Mouse (Mus musculus): ENCODE measurements around the gene Tfr2. TPM values are rescaled to one million over a fixed set of nuclear protein-coding genes. Genes with fewer than 3 reads are reported as not detected.

The Tfr2 gene
- polyA plus RNA-seq, 1 experiment from 2014 or later: 2.2 TPM

DNA sequence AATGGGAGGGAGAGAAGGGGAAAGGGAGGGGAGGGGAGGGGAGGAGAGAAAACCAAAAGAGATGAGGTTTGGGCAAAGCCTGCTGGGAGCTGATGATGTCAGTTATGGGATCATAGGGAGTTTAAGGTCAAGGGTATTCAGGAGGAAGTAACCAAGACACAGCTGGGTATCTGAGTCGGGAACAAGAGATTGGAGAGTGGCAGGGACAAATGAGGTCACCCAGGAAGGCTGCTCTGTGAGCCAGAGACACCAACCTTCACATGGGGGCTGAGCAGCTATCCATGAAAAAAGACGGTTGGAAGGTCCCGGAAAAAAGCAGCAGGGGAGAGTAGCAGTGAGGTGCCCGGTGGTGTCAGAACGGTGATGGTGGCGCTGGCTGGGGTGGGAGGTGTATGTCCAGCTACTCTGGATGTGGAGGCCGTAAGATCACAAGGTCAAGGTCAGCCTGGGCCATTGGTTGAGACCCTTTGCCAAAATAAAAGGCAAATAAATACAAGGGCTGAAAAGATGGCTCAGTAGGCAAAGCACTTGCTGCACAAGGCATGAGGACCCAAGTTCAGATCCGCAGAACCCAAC lies 1.3 kb upstream of the Tfr2 start:
- 82% methylated on average over 8 of the region's 8 CpGs for WGBS
- H3K4me3 ChIP-seq: no peak overlapping the region
- H3K27me3 ChIP-seq: no peaks in the 10 kb centered on the region
- no peak for ATAC-seq (replicated peaks)
- H3K4me1 ChIP-seq: no peaks in the 10 kb centered on the region
- H3K9ac ChIP-seq (replicated peaks): no peak overlapping the region
- peaks cover 13% of the 10 kb centered on the region; the same call in 1 of the 2 replicates for H3K36me3 ChIP-seq
- no peak overlapping the region for H3K27ac ChIP-seq (replicated peaks)
- no peak overlapping the region for H3K4me2 ChIP-seq (replicated peaks)
- no peaks in the 10 kb centered on the region for H3K9me3 ChIP-seq

GRCm38 (mm10) chr5:137569031-137569430 lies 609 bp upstream of the Tfr2 start:
- no peak for ATAC-seq (replicated peaks)
- 76% methylated on average over 12 of the region's 12 CpGs for WGBS
- Histone ChIP-seq H3K27ac (replicated peaks) (no peak overlapping the region), H3K9me3 (no peaks in the 10 kb centered on the region), H3K4me1 (no peaks in the 10 kb centered on the region), H3K4me3 (no peak overlapping the region), H3K27me3 (no peaks in the 10 kb centered on the region), H3K9ac (replicated peaks) (no peak overlapping the region), H3K36me3 (peaks cover 13% of the 10 kb centered on the region; the same call in 1 of the 2 replicates), H3K4me2 (replicated peaks) (no peak overlapping the region)

DNA sequence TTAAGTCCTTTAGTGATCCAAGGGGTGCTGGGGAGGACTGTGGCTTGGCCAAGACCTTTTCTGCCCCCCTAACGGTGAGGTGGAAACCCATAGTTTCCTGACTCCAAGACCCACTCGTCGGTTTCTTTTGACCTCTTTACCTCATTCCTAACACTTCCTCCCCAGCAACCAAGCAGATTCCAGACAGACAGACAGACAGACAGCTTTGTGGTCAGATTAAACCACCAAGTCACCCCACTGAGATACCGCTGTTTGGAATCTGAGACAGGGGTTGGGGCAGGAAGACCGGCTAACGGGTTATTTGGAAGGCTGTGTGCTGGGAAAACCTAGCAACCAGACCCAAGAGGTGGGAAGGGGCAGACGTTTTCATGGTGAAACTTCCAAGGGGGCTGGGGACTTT lies 541 bp downstream of the Tfr2 start:
- H3K4me3 ChIP-seq: no peak overlapping the region
- H3K36me3 ChIP-seq: peaks cover 7% of the 10 kb centered on the region; the same call in 1 of the 2 replicates
- WGBS: 66% methylated on average over 7 of the region's 7 CpGs
- no peak overlapping the region for H3K4me2 ChIP-seq (replicated peaks)
- H3K27ac ChIP-seq (replicated peaks): no peak overlapping the region
- no peak overlapping the region for H3K9ac ChIP-seq (replicated peaks)
- H3K9me3 ChIP-seq: no peaks in the 10 kb centered on the region
- no peaks in the 10 kb centered on the region for H3K27me3 ChIP-seq
- ATAC-seq (replicated peaks): no peak
- peaks cover 6% of the 10 kb centered on the region for H3K4me1 ChIP-seq

- H3K4me2 ChIP-seq (replicated peaks): no peak overlapping the region
- H3K9ac ChIP-seq (replicated peaks): no peak overlapping the region
- H3K27me3 ChIP-seq: no peaks in the 10 kb centered on the region
- H3K4me3 ChIP-seq: no peak overlapping the region
- H3K4me1 ChIP-seq: peaks cover 6% of the 10 kb centered on the region
- H3K9me3 ChIP-seq: no peaks in the 10 kb centered on the region
- H3K27ac ChIP-seq (replicated peaks): no peak overlapping the region
- 85% methylated on average over 17 of the region's 17 CpGs for WGBS
- no peak for ATAC-seq (replicated peaks)
- peaks cover 7% of the 10 kb centered on the region; the same call in 1 of the 2 replicates for H3K36me3 ChIP-seq
Measured at GRCm38 (mm10) chr5:137570691-137571586, 1.3 kb downstream of the Tfr2 start.

GRCm38 (mm10) chr5:137574470-137574901 lies 4.8 kb downstream of the Tfr2 start:
- no peaks in the 10 kb centered on the region for H3K36me3 ChIP-seq
- ATAC-seq (replicated peaks): no peak
- WGBS: 10% methylated on average over 27 of the region's 27 CpGs

DNA sequence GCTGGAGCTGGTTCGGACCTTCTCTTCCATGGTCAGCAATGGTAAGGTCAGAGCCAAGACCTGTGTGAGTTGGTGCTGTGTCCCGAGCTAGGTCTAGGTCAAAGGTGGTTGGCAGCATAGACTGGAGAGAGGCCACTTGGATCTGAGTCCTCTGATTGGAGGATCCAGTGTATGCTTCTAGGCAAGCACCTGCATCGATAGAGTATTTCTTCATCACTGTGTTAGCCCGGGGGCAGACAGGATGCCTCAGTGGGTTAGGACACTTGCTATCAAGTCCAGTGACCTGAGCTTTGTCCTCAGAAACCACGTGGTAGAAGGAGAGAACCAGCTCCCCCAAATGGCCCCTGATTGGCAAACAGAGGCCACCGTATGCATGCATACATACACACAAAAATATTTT lies 10.6 kb downstream of the Tfr2 start:
- WGBS: 83% methylated on average over 6 of the region's 6 CpGs
- H3K4me3 ChIP-seq: no peak overlapping the region
- H3K4me1 ChIP-seq: peaks cover 13% of the 10 kb centered on the region
- H3K4me2 ChIP-seq (replicated peaks): no peak overlapping the region
- no peak overlapping the region for H3K27ac ChIP-seq (replicated peaks)
- no peak for ATAC-seq (replicated peaks)
- no peaks in the 10 kb centered on the region for H3K27me3 ChIP-seq
- H3K9ac ChIP-seq (replicated peaks): no peak overlapping the region
- H3K36me3 ChIP-seq: no peaks in the 10 kb centered on the region
- no peaks in the 10 kb centered on the region for H3K9me3 ChIP-seq

More at GRCm38 (mm10) chr5:137574470-137574901, 4.8 kb downstream of the Tfr2 start:
- peaks cover 6% of the 10 kb centered on the region for H3K4me1 ChIP-seq
- peak overlapping the region; percentile 27 for H3K4me3 ChIP-seq
- H3K27me3 ChIP-seq: no peaks in the 10 kb centered on the region
- H3K27ac ChIP-seq (replicated peaks): no peak overlapping the region
- peak overlapping the region; percentile 46 for H3K4me2 ChIP-seq (replicated peaks)
- peak overlapping the region; percentile 30; the same call in 1 of the 2 replicates for H3K9ac ChIP-seq (replicated peaks)
- no peaks in the 10 kb centered on the region for H3K9me3 ChIP-seq

- Histone ChIP-seq H3K9ac (replicated peaks) (no peak overlapping the region), H3K4me1 (peaks cover 13% of the 10 kb centered on the region), H3K27me3 (no peaks in the 10 kb centered on the region), H3K9me3 (no peaks in the 10 kb centered on the region), H3K4me2 (replicated peaks) (peak overlapping the region; percentile 57), H3K4me3 (peak overlapping the region; percentile 45; the same call in 1 of the 2 replicates), H3K36me3 (no peaks in the 10 kb centered on the region), H3K27ac (replicated peaks) (peak overlapping the region; percentile 83)
- no peak for ATAC-seq (replicated peaks)
- WGBS: 48% methylated on average over 8 of the region's 8 CpGs
Measured at GRCm38 (mm10) chr5:137582702-137583101, 13.1 kb downstream of the Tfr2 start.

DNA sequence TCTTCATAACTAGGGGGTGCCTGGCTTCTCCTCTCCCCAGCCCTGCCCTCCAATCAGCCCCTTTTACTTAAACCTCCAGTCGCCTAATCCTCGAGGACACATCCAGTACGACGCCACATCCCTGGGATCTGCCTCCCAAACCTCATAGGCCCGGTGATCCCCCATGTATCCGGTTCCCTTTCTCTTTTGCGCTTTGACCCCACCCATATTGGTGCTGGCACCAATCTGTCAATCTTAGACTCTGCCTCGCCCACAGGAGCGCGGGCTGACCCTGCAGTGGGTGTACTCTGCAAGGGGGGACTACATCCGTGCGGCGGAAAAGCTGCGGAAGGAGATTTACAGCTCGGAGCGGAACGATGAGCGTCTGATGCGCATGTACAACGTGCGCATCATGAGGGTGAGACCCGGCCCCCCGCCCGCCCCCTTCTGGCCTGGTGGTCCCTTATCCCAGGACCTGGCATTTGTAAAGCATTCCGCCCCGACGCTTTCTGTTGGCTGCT lies 14.1 kb downstream of the Tfr2 start:
- peak overlapping the region; percentile 57 for H3K4me2 ChIP-seq (replicated peaks)
- H3K4me1 ChIP-seq: peaks cover 13% of the 10 kb centered on the region
- 21% methylated on average over 27 of the region's 27 CpGs for WGBS
- H3K9ac ChIP-seq (replicated peaks): peak overlapping the region; percentile 58
- no peaks in the 10 kb centered on the region for H3K9me3 ChIP-seq
- no peaks in the 10 kb centered on the region for H3K27me3 ChIP-seq
- no peaks in the 10 kb centered on the region for H3K36me3 ChIP-seq
- peak; percentile 85 for ATAC-seq (replicated peaks)
- H3K4me3 ChIP-seq: peak overlapping the region; percentile 45
- peak overlapping the region; percentile 83 for H3K27ac ChIP-seq (replicated peaks)

- Histone ChIP-seq H3K4me1 (peaks cover 13% of the 10 kb centered on the region), H3K27ac (replicated peaks) (no peak overlapping the region), H3K4me3 (no peak overlapping the region), H3K4me2 (replicated peaks) (no peak overlapping the region), H3K9ac (replicated peaks) (no peak overlapping the region), H3K9me3 (no peaks in the 10 kb centered on the region), H3K36me3 (no peaks in the 10 kb centered on the region), H3K27me3 (no peaks in the 10 kb centered on the region)
- ATAC-seq (replicated peaks): no peak
- 34% methylated on average over 8 of the region's 8 CpGs for WGBS
Measured at GRCm38 (mm10) chr5:137584976-137585375, 15.3 kb downstream of the Tfr2 start.

- WGBS: 72% methylated on average over 5 of the region's 5 CpGs
- Histone ChIP-seq H3K36me3 (no peaks in the 10 kb centered on the region), H3K4me1 (no peaks in the 10 kb centered on the region), H3K4me2 (replicated peaks) (no peak overlapping the region), H3K27ac (replicated peaks) (no peak overlapping the region), H3K4me3 (no peak overlapping the region), H3K9me3 (no peaks in the 10 kb centered on the region), H3K27me3 (no peaks in the 10 kb centered on the region), H3K9ac (replicated peaks) (no peak overlapping the region)
- ATAC-seq (replicated peaks): no peak
Measured at GRCm38 (mm10) chr5:137590507-137590906, 20.9 kb downstream of the Tfr2 start.

DNA sequence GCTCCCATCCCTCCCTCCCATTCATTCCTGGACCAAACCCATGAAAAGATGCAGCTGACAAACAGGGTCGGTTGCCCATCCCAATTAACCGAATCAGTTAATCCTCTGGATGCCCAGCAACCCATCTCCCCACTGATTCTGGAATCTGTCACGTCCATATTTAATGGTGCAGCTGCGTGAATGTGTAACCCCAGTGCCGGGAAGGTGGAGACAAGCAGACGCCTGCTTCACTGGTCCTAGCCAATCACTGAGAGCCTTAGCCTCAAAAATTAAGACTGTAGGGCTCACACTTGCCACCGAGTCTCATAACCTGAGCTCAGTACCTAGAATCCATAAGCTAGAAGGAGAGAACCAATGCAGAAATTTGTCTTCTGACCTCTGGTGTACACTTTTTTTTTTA lies 26.3 kb downstream of the Tfr2 start:
- H3K9me3 ChIP-seq: no peaks in the 10 kb centered on the region
- no peak overlapping the region for H3K4me3 ChIP-seq
- ATAC-seq (replicated peaks): no peak
- H3K27ac ChIP-seq (replicated peaks): no peak overlapping the region
- H3K4me2 ChIP-seq (replicated peaks): no peak overlapping the region
- no peak overlapping the region for H3K9ac ChIP-seq (replicated peaks)
- 70% methylated on average over 7 of the region's 7 CpGs for WGBS
- peaks cover 16% of the 10 kb centered on the region for H3K4me1 ChIP-seq
- H3K36me3 ChIP-seq: no peaks in the 10 kb centered on the region
- H3K27me3 ChIP-seq: no peaks in the 10 kb centered on the region

- H3K4me3 ChIP-seq: 0 out of 2 replicates have a peak overlapping the region, but pooled peaks have one; percentile 8
Measured at GRCm38 (mm10) chr5:137596601-137597261, 27.1 kb downstream of the Tfr2 start.

More at GRCm38 (mm10) chr5:137596601-137597261, 27.1 kb downstream of the Tfr2 start:
- ATAC-seq (replicated peaks): no peak
- Histone ChIP-seq H3K27ac (replicated peaks) (no peak overlapping the region), H3K4me2 (replicated peaks) (peak overlapping the region; percentile 3; the same call in 1 of the 2 replicates), H3K9ac (replicated peaks) (no peak overlapping the region), H3K36me3 (no peaks in the 10 kb centered on the region), H3K9me3 (no peaks in the 10 kb centered on the region), H3K4me1 (peaks cover 21% of the 10 kb centered on the region), H3K27me3 (no peaks in the 10 kb centered on the region)
- 36% methylated on average over 30 of the region's 30 CpGs for WGBS
